Mouse (Mus musculus) thymus, adult 2 months (tissue): Measurements from ENCODE around the gene Trip6. TPM values are rescaled to one million over a fixed set of nuclear protein-coding genes. Genes with fewer than 3 reads are reported as not detected.

Experiments
- DNase-seq: peaks from one replicate; pipeline ENCODE4 v3.0.0; 2021
- H3K27ac ChIP-seq: fragments of 200-500 bp; 2 replicates; pipeline ENCODE4 v1.5.1; 2012; ENCODE audit warnings: low read length, control low read depth; ENCODE audit not compliant: control insufficient read depth, insufficient read depth
- H3K27me3 ChIP-seq: fragments of 200-500 bp; 2 replicates; pipeline ENCODE4 v1.6.1; 2012; ENCODE audit warnings: mild to moderate bottlenecking, low read length, moderate library complexity, mixed read lengths; ENCODE audit not compliant: control insufficient read depth, insufficient read depth
- H3K36me3 ChIP-seq: fragments of 200-500 bp; 2 replicates; pipeline ENCODE4 v1.6.1; 2012; ENCODE audit warnings: mild to moderate bottlenecking, low read length, moderate library complexity; ENCODE audit not compliant: control insufficient read depth, insufficient read depth
- H3K4me1 ChIP-seq: fragments of 200-500 bp; replicated peaks from 2 replicates; pipeline ENCODE4 v1.6.1; 2012; ENCODE audit warnings: low read length; ENCODE audit not compliant: control insufficient read depth, insufficient read depth
- H3K4me3 ChIP-seq: fragments of 200-500 bp; 2 replicates; pipeline ENCODE4 v1.5.1; 2012; ENCODE audit warnings: mild to moderate bottlenecking, low read length, control low read depth, moderate library complexity; ENCODE audit not compliant: control insufficient read depth, insufficient read depth
- CTCF ChIP-seq: fragments of 200-500 bp; IDR thresholded peaks from 2 replicates; pipeline ENCODE4 v1.5.1; 2012; ENCODE audit warnings: mild to moderate bottlenecking, control low read depth, low read length, moderate library complexity, borderline replicate concordance; ENCODE audit not compliant: control insufficient read depth, poor library complexity, insufficient read depth; ENCODE audit errors: extremely low read depth
- POLR2A ChIP-seq: fragments of 200-500 bp; IDR thresholded peaks from 2 replicates; pipeline ENCODE4 v1.6.1; 2012; ENCODE audit warnings: mild to moderate bottlenecking, low read length, control low read depth, moderate library complexity; ENCODE audit not compliant: control insufficient read depth, poor library complexity, insufficient read depth; ENCODE audit errors: extremely low read depth
- WGBS: fragments of 180-500 bp; shearing (Covaris S2); methylation state at CpG from one replicate; pipeline ENCODE4 v1.1.7; 2018; 5-methylcytosine and 5-hydroxymethylcytosine counted together
- polyA plus RNA-seq: library from polyadenylated mRNA; depleted of rRNA; stranded (reverse); fragments of >200 nt; gene quantifications from 2 replicates; pipeline ENCODE4 v1.2.3, GENCODE M21; 2012

Gene Trip6
- polyA plus RNA-seq, 1 experiment: 28.0 TPM

DNA sequence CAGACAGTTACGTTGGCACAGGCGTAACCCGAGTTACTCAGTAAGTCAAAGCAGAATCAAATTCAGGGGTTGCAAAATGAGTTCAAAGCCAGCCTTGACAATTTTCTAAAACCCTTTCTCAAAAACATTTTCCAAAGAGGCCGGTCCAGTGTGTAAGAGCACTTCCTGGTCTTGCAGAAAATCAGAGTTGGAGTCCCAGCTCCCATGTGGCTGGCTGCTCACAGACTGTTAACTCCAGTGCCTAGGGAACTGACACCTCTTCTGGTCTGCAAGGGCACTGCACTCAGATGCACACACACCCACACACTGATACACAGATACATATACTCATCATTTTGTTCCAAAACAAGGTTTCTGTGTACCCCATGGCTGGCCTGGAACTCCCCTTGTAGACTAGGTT, 5.8 kb downstream of the Trip6 start:
- H3K27ac ChIP-seq: no peak overlapping the region
- no peak overlapping the region for H3K4me3 ChIP-seq
- DNase-seq: no peak

DNA sequence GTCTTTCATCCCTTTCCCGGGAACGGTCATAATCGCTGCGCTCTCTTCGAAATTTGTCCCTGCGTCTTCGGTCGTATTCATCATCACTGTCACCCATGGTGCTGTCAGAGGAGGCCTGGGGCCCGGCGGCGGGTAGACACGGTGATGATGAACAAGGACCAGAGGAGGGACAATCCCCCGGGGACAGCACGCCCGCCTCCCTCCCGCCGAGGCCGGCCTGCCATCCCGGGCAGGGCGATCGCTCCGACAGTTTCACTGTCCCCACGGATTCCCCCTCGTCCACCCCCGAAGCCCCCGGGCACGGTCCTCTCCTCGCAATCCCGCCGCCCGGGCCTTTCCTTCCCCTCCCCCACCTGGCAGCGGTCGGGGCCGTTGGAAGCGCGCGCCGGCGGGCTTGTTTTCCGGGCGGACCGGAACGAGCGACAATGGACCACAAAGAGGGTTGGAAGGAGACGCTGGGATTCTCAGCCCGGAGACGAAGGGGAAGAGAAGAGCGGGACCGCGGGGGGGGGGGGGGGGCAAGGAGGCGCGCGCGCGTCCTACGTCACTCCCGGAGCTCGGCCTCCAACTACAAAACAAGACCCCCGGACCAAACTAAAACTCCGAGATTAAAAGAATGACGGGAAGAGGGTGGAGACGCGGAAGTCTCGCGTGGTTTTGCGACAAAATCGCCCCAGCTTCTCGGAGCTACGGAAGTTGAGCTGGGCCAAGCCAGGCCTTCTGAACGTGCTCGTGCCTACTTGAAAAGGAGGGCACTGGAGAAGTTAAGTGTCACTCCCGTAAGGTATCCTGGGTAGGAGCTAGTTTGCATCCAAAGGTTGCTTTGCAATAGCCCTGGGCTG, 6.9 kb downstream of the Trip6 start, which contains the start of gene Srrt:
Srrt (minus strand) TSS at position 604 of the 842 bp plus-strand sequence.
- peak within 1 kb of the TSS; percentile 98 for H3K4me3 ChIP-seq
- TF ChIP-seq CTCF (0 out of 2 replicates have a peak, but pooled peaks have one; percentile 26), POLR2A (peak; percentile 69; the same call in 1 of the 2 replicates)
- H3K27me3 ChIP-seq: no peaks in the 10 kb centered on the region
- peaks cover 11% of the 10 kb centered on the region for H3K4me1 ChIP-seq
- H3K36me3 ChIP-seq: peaks cover 17% of the 10 kb centered on the region
- peak within 1 kb of the TSS; percentile 83 for H3K27ac ChIP-seq
- WGBS: under 1% methylated on average over 65 of the region's 72 CpGs
- DNase-seq: peak; percentile 91

More for the DNA sequence above, 5.8 kb downstream of the Trip6 start:
- peaks cover 7% of the 10 kb centered on the region; the same call in 1 of the 2 replicates for H3K36me3 ChIP-seq
- WGBS: 98% methylated on average over 4 of the region's 4 CpGs
- no peak for TF ChIP-seq CTCF
- TF ChIP-seq POLR2A: no peak
- H3K4me1 ChIP-seq: peaks cover 12% of the 10 kb centered on the region
- no peaks in the 10 kb centered on the region for H3K27me3 ChIP-seq

DNA sequence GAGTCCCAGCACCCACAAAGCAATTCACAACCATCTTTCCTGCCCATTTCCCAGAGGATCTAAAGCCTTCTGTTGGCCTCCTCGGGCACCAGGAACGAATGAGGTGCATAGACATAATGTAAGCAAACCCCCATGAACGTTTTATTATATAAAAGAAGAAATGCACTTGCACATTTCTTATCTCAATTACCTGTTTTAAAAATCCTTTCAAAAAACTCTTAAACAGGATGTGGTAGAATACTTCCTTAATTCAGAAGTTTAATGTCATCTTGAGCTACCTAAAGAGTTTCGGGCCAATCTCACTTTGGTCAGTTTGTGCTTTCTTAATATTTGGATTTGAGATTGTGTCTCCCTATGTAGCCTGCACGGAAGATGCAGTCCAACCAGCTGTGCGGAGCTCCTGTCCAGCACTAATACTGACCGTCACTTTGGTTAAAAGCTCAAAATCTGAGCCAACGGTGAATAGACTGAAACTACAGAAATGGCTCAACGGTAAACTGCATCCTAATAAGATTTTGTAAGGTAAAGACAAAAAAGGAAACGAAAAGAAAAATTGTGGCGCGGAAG, 7.7 kb downstream of the Trip6 start:
- Histone ChIP-seq H3K27me3 (no peaks in the 10 kb centered on the region), H3K4me1 (peaks cover 11% of the 10 kb centered on the region), H3K27ac (peak overlapping the region; percentile 69), H3K4me3 (peak overlapping the region; percentile 98), H3K36me3 (peaks cover 25% of the 10 kb centered on the region)
- no peak for DNase-seq
- under 1% methylated on average over 12 of the region's 12 CpGs for WGBS
- TF ChIP-seq CTCF (no peak), POLR2A (no peak)

DNA sequence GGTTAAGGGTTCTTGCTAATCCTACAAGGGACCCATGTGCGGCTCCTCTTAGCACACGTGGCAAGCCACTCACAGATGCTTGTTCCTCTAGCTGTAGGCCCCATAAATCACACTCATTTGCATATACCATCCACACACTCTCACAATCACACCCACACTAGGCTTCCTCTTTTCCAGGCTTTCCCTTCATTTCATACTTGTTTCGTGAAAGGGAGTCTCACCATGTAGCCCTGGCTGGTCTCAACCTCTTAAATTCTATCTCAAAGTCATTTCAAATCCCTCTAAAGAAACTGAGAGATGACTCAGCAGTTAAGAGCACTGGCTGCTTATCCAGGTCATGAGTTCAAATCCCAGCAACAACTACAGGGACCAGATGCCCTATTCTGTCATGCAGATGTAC, 8.4 kb downstream of the Trip6 start:
- no peak overlapping the region for H3K4me3 ChIP-seq
- H3K36me3 ChIP-seq: peaks cover 32% of the 10 kb centered on the region
- DNase-seq: no peak
- H3K27me3 ChIP-seq: no peaks in the 10 kb centered on the region
- H3K27ac ChIP-seq: no peak overlapping the region
- TF ChIP-seq CTCF (no peak), POLR2A (no peak)
- peaks cover 11% of the 10 kb centered on the region for H3K4me1 ChIP-seq
- 41% methylated on average over 3 of the region's 3 CpGs for WGBS

DNA sequence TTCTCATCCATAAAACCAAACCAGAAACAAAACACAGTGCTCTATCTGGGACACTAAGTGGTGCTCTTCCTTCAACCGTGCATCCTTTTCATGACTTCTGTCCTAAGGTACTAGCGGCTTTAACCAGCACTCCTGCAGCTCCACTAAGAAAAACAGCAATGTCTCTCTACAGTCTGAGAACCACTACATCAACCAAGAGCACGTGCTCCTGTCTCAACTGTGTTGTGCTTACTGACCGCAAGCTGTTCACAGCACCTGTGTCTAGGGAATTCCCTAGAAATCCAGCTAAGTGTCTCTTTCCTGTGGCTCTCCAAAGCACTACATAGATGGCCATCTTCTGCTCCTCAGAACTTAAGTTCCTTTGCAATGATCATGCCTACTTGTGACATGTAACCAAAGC, 9.4 kb downstream of the Trip6 start:
- H3K27me3 ChIP-seq: no peaks in the 10 kb centered on the region

DNA sequence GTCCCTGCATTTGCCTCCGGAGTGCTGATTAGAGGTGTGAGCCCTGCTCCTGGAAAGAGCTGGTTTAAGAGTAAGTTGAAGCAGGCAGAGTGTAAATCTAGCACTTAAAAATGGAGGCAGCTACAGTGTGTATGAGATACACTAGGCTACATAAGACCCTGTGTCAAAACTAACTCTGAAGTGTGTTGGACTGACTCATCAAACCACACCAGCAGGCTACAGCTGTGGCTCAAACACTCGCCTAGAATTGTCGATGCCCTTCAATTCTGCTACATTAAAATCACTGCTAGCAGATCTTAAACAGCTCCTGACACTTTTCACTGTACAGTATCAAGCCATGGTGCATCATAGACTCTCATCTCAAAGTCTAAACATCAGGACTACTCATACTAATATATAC, 10.0 kb downstream of the Trip6 start:
- H3K27me3 ChIP-seq: no peaks in the 10 kb centered on the region
- TF ChIP-seq CTCF: no peak
- TF ChIP-seq POLR2A: no peak
- DNase-seq: no peak
- H3K4me1 ChIP-seq: peaks cover 11% of the 10 kb centered on the region
- no peak overlapping the region for H3K27ac ChIP-seq
- peaks cover 48% of the 10 kb centered on the region for H3K36me3 ChIP-seq
- WGBS: 69% methylated on average over 3 of the region's 3 CpGs
- no peak overlapping the region for H3K4me3 ChIP-seq

More for the DNA sequence above, 9.4 kb downstream of the Trip6 start:
- H3K4me1 ChIP-seq: peaks cover 11% of the 10 kb centered on the region
- whole genome bisulfite sequencing: 71% methylated on average over 4 of the region's 4 CpGs
- no peak overlapping the region for H3K4me3 ChIP-seq
- peaks cover 42% of the 10 kb centered on the region for H3K36me3 ChIP-seq
- TF ChIP-seq CTCF: no peak
- no peak for TF ChIP-seq POLR2A
- no peak for DNase-seq
- H3K27ac ChIP-seq: no peak overlapping the region

DNA sequence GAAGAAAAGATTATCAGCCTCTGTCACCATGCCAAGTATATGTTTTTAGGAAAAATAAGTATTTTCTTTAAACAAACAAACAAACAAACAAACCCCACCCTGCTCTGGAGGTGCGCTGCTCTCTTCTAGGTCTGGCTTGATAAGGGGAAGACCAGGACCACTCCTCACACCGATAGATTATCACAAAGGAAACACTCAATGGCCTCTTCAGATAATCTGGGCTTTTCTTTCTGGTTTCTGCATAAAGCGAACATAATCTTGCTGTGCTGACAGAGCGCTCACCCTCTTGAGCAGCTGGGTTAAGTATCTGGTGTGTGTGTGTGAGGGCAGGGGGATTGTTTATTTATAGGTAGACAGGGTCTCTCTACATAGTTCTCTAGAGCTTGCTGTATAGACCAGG, 10.6 kb downstream of the Trip6 start:
- no peak overlapping the region for H3K27ac ChIP-seq
- H3K27me3 ChIP-seq: no peaks in the 10 kb centered on the region
- H3K4me3 ChIP-seq: no peak overlapping the region
- TF ChIP-seq CTCF: no peak
- no peak for TF ChIP-seq POLR2A
- WGBS: 98% methylated on average over 4 of the region's 4 CpGs
- DNase-seq: no peak
- H3K4me1 ChIP-seq: peaks cover 11% of the 10 kb centered on the region
- H3K36me3 ChIP-seq: peaks cover 54% of the 10 kb centered on the region
